Mouse (Mus musculus) naive thymus-derived CD4-positive, alpha-beta T cell, adult 2 months (primary cell): Measurements from ENCODE around the gene Plcxd1.
"Not testable (repeated sequence)": the region's sequence is repeated elsewhere in the genome, so short reads cannot be mapped to it uniquely, and the experiment has no call there.

ENCODE experiments used
- DNase-seq: peaks from one replicate; pipeline ENCODE4 v3.0.0-alpha.2; 2011; ENCODE audit warnings: low read depth

Plcxd1 gene

DNA sequence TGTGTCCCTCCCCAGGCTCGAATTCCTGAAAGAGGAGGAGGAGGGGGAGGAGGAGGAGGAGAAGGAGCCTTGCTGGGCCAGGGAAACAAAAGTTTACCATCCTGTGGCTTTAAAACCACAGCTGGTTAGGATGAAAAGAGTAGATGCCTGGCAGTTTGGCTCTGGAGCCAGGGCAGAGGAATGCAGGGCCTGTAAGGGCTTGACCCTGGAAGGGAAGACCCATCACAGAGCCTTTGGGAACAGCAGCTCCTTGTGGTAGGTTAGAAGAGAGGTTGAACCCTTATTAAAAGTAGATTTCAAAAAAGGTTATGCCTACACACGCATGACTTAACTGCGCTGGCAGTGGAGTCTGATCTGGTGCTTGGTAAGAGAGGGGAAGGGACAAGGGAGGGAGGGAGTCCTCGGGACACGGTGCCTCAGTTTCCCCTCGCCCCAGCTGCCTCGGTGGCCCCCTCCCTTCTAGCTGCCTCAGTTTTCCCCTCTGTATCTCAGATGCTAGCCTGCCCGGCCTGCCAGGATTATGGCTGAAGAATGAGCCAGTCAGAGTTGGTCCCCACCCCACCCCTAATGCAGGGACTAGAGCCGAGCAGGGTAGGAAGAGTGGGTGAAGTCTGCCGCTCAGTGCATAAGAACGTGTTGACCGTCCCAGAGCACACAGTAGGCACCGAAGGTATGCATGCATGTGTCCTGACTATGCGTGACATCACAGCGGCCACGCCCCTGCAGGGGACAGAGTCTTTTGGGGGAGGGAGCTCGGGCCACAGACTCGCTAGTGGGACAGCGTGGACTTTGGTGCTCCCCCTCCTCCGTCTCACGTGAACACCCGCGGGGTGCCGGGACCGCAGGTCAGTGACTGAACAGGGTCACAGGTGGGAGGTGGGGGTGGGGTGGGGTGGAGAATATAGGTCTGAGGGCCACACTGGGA lies at the start of gene Plcxd1:
Gene Plcxd1, plus strand, starts transcription at position 314 of the 925 bp plus-strand sequence.
- DNase-seq, result no peak

DNA sequence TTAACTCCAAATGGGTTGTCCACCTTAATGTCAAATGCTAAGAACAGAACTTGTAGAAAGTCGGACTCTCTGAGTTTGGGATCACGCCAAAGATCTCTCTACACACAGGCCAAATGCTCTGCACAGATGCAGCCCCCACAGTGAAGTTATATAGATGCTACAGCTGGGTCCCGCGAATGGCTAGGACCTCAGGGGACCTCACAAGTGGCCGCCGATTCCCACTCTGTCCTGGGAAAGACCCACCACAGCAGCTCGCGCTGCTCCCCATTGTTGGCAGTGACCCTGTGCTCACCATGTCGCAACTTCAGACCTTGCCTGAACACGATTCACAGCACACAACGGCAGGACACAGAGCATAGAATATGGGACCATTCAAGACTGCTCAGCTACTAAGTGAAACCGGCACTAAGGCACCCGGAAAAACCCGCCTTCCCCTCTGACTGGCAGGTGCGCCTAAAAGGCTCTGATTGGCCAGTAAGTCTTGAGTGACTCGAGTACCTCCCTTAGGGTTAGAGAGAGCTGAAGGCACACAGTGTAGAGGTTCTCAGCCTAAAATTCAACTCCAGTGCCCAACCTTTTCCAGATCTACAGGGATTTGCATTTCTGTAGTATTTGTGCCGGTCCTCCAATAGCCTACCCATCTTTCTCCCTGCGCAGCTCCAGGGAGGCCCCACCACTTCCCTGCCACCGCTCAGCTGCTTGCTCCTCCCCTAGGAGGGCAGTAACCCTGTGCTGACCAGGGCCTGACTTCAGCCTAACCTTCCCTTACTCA lies 41.9 kb upstream of the Plcxd1 start:
- peak; percentile 85 for DNase-seq

DNA sequence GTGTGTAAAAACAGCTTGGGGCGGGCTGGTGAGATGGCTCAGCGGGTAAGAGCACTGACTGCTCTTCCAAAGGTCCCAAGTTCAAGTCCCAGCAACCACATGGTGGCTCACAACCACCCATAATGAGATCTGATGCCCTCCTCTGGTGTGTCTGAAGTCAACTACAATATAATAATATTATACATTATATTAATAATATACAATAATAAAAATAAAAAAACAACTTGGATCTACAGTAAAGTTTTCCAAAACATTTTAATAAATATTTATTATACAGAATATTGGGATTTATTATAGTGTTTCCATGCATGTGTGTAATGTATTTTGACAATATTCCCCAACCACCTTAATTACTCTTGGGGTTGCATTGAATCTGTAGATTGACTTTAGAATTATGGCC lies 27.4 kb upstream of the Plcxd1 start, which contains the start of gene Gm17655:
Gene Gm17655, minus strand, starts transcription at position 101 of the 400 bp plus-strand sequence.
- not testable (repeated sequence) for DNase-seq

DNA sequence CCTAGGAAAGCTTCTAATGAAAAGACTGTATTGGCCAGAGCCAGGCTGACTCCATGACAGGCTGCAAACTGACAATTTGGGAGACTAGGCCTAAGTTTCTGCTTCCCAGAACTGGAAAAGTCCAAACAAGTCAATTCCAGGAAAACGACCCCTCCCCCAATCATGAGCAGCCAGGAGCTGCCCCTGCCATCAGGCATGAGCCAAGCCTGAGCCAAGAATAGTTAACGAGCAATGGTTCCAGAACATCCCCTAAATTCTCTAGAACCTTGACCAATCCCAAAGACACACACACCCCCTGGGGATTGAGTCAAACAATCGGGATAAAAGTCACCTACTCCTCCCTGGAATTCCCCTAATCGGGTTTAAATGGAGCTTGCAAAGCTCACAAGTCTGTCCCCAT lies 16.8 kb upstream of the Plcxd1 start:
- no peak for DNase-seq

DNA sequence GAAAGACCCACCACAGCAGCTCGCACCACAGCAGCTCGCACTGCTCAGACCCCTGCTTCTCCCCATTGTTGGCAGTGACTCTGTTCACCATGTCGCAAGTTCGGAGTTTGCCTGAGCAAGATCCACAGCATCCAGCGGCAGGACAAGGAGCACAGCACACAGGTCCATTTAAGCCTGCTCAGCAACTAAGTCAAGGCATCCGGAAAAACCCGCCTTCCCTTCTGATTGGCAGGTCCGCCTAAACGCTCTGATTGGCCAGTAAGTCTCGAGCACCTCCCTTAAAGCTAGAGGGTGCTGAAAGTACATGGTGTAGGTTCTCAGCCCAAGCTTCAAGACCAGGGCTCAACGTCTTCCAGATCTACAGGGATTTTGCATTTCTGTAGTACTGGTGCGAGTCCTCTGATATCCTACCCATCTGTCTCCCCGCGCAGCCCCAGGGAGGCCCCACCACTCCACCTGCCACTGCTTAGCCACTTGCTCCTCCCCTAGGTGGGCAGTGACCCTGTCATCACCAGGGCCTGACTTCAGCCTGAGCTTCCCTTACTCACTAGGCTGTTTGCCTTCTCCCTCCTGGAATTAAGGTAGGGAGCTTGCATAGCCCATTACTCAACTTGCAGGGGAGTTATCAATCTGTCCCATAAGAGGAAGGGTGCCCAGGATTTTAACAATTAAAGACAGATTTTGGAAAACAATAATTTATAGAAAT lies 13.5 kb upstream of the Plcxd1 start:
- DNase-seq, result no peak

DNA sequence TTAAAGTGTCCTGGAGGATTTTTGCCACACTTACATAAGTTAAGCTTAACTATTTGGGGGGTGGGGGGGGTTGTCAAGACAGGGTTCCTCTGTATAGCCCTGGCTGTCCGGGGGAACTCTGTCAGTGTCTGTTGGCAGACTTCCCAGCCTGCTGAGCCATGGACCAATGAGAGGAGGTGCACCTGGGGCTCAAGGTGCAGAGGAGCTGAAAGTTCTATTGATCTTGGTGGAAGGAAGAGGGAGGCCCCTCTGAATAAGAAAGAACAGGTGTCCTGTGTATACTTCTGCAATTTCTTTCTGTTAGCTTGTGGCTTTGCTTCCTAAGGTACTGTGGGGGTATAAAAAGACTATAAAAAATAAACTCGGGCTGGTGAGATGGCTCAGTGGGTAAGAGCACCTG lies 8.2 kb upstream of the Plcxd1 start:
- DNase-seq, result no peak

DNA sequence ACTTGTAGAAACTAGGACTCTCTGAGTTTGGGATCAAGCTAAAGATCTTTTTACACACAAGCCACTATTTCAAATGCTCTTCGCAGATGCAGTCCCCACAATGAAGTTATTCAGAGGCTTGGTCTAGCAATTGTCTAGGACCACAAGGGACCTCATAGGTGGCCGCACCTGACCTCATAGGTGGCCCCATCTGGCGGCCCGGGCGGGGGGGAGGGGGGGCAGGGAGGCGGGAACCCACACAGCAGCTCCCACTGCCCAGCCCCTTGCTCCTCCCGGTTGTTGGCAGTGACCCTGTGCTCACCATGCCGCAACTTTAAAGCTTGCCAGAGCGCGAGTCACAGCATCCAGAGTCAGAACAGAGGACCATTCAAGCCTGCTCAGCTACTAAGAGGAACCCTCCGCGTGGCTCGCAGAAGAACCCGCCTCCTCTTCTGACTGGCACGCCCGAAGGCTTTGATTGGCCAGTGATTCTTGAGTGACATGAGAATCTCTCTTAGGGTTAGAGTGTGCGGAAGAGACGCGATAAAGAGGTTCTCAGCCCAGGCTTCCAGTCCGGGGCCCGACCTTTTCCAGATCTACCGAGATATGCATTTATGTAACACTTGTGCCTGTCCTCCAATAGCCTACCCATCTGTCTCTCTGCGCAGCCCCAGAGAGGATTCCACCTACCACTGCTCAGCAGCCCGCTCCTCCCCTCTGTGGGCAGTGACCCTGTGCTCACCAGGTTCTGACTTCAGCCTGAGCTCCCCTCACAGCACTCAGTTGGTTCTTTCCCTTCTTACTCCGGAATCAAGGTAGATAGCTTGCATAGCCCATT lies 5.5 kb upstream of the Plcxd1 start, which contains the start of gene Gm35315:
Gene Gm35315, minus strand, starts transcription at position 391 of the 817 bp plus-strand sequence.
- DNase-seq, result peak; percentile 93

DNA sequence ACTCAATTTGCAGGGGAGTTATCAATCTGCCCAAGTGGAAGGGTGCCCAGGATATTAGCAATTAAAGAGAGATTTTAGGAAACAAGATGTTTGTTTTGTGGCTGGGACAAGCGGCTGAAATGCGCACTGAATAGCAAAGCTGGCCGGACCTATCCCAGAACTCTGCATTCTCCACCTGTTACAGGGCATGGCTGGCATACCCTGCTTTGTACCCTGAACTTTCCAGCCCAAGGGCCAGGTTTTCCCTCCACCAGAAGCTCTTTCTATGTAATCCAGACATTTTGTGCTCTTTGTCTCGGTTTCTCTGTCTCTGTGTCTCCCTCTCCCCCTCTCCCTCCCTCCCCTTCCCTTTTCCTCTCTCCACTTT lies 4.9 kb upstream of the Plcxd1 start:
- DNase-seq, result no peak

DNA sequence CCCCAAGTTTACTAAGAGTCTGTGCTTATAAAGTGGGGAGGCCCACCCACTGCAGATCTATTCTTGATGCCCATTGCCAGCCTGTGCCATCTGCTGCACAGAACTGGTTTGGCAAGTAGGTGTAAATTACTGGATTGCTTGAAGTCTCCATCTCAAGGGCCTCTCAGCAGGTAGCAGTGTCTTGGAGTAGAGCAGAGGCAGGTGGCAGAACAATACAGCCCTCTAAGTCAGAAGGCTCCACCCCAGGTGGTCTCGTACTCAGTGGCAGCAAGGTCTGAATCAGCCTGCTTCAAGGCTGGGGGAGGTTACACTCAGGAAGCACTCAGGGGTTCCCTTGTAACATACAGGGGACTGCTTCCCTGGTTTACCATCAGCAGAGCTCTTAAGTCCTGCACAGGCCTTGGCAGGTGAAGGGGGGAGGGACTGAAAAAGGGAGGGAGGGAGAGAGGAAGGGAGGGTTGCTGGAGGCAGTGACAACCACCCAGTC lies 735 bp upstream of the Plcxd1 start:
- no peak for DNase-seq

DNA sequence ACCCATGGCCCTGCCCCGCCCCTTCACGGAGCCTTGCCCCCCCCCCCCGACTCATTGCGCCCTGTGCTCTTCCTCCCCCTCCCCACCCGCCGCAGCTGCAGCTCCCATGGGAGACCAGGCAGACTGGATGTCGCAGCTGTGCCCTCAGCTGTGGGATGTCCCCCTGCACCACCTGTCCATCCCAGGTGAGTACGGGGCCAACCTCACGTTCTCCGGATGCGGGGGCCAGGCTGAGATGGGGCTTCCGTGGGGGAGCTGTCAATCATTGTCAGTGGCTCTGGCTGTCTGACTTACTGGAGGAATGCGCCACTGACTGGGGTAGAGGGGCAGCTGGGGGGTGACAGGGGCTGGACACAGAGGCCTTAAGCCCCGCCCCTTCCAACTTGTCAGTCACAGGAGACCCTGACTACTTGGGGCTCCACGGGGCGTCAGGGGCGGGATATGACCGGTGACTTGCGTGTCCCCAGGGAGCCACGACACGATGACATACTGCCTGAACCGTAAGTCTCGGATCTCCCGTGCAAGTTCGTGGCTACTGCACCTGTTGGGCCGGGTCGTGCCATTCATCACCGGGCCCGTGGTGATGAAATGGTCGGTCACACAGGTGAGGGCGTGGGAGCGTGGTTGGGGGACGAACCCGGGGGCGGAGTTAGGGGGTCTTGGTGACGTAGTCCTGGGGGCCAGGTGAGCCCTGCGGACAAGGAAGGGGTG lies 1.3 kb downstream of the Plcxd1 start:
- peak; percentile 67 for DNase-seq

DNA sequence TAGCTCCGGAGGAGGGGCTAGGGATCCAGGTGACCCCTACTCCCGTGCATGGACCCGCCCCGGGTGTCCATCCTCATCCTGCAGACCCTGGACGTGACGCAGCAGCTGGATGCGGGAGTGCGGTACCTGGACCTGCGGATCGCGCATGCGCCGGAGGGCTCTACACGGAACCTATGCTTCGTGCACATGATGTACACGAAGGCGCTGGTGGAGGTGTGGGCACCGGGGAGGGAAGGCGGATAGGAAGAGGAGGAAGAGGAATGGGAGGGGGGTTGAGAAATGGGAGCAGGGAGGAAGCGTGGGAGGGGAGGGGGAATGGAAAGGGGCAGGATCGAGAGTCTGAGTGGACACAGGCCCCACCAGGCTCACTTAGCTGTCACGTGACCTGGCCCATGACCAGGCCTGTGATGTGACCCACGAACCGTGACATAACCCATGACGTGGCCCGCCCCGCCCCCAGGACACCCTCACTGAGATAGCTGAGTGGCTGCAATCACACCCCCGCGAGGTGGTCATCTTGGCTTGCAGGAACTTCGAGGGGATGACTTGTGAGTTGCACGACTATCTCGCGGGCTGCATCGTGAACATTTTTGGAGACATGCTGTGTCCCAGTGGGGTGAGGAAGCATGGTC lies 2.1 kb downstream of the Plcxd1 start:
- DNase-seq, result peak; percentile 67

DNA sequence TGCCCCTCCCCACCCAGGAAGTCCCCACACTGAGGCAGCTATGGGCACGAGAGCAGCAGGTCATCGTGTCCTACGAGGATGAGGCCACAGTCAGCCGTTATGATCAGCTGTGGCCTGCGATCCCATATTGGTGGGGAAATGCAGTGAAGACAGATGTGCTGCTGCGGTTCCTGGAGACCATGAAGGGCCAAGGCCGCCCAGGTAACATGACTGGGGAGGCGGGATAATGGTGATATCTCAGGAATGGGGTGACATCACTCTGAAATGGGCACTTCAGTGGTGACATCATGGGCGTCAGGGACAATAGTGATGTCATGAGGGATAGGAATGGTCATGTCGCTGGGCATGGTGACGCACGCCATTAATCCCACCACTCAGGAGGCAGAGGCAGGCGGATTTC lies 2.7 kb downstream of the Plcxd1 start:
- DNase-seq, result no peak

DNA sequence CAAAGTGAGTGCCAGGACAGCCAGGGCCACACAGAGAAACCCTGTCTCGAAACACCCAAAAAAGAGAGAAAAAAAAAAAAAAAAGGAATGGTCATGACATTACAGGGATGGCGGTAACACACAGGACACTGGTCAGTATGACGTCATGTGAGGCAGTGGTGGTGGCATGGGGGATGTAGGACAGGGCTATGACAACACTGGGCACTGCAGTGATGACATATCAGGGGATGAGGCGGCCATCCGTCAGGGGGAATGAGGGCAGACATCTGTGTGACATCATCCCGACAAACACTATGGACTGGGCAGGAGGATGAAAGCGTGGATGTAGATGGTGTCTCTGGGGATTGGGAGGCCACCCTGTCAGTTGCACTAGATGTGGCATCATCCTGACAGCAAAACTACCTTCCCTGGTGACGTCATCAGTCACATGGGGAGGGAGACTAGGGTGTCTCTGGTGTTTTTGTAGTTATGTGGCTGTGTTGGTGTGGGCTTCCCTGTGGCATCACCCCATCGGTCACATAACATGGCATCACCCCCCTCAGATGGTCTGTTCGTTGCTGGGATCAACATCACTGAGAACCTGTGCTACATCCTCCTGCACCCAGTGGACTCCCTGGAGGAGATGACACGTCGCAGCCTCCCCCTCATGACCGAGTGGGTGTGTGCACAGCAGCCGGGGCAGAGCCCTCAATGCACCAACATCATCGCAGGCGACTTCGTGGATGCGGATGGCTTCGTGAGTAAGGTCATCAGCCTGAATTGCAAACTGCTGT lies 3.3 kb downstream of the Plcxd1 start:
- no peak for DNase-seq

DNA sequence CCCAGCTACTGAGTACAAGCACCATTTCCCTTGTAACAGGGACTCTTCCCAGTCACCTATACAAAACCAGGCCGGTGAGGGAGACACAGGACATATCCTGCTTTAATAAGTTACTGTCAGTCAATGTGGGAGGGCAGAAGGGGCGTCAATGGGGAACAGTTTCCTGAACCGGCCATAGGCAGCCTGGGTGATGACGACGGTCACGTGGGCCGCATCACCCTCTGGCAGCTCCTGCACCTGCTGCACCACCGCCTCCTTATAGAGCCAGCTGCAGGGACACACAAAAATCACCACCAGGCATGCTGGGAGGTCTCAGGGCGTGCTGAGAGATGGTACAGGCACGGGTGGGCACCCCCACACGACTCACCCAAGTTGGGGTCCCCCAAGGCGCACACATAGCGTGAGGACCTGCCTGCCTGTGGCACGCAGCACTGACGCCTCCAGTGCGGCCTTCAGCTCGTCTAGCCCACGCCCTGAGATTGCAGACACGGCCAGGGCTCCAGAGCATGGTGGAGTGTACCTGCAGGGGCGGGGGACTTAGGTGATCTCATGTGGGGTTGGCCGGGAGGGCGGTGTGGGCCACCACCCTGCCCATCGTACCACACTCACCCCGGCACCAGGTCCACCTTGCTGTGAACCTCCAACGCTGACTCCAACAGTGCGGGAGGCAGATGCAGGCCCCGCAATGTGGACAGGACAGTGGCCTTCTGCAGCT lies 4.3 kb downstream of the Plcxd1 start:
- no peak for DNase-seq

DNA sequence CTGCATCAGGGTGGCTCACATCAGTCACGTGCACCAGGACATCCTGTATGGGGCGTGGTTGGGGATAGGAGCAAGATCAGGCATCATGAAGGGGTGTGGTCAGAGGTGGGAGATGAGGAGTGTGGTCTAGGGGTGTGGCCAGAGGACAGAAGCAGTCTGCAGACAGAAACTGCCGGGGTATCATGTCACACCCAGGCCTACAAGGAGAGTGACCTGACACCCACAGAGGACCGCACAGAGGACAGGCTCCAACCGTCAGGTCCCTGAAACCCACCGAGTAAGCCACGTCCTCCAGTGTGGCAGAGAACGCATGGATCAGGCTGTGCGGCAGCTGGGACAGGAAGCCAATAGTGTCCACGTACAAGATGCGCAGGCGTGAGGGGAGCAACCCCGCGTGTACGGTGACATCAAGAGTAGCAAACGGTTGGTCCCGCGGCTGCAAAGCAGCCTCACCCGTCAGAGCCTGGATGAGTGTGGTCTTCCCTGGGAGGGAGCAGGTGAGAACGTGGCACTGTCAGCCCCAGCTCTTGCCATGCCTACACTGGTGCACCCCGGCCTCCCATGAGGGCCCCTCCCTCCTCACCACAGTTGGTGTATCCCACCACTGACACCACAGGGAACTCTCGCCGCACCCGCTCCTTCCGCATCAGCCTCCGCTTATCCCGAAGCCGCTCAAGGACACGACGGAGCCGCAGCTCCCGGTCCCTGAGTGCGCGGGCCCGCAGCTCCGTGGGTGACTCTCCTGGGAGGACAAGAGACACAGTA lies 5.0 kb downstream of the Plcxd1 start:
- no peak for DNase-seq

DNA sequence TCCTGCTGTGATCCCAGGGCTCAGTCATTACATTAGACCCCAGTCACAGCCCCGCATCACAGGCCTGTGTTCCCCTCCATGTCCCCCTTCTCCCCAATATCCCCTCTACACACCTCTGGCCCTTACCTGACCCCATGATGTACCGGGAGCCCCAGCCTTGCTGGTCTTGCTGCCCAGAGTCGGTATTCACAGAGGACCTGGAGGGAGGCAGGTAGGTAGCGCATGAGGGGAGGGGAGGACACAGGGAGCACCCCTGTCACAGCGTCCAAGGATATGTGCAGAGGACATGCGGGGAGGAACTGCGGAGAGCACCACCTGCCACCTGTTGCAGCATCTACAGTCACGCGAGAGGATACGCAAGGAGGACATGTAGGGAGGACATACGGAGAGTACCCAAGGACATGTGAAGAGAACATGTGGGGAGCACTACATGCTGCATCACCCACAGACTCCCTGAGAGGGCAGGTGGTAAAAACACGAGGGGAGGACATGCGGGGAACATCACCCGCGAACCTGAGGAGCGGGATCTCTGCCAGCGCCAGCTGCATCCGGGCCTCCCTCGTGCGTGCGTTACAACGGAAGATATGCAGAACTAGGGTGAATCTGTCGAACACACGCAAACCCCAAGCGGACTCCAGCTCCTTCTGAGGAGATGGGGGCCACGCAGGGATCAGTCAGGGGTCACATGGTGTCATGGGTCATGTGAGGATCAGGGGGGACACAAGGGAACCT lies 6.5 kb downstream of the Plcxd1 start:
- DNase-seq, result peak; percentile 28

DNA sequence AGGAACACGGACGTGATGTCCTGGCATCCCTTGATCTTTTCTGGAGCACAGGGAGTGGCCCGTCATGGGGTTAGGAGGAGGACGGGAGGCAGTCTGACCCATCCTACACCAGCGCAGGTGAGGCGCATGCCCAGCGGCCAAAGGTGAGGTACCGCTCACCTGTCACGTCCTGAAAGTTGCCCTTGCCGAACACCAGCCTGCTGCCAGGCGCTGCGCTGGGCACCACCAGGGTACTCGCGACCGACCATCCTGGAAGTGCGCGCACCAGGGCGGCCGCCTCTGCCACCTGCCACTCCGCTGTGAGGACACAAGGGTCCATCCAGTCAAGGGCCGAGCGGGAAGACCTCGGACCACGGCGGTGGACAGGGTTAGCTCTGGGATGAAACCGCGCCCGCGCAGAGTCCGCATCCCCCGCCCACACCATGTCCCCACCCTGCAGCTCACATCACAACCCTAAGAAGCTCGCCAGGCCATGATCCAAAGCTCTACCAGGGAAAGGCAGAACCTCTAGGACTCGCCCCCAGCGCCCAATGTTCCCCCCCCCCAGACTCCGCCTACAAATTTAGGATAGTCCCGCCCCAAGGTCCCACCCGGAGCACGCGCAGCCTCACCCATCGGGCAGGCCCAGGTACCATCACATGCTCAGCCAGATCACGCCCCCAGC lies 7.3 kb downstream of the Plcxd1 start:
- DNase-seq, result no peak
